Mouse (Mus musculus) CH12.LX (cell line): ENCODE measurements around the gene Slc25a21. TPM values are rescaled to one million over a fixed set of nuclear protein-coding genes. Genes with fewer than 3 reads are reported as not detected.

Experiments used
- DNase-seq: peaks from one replicate; pipeline ENCODE4 v3.0.0-alpha.2; 2013; ENCODE audit errors: extremely low read depth
- H3K27ac ChIP-seq: 2 replicates; pipeline ENCODE4 v1.5.1; 2012; ENCODE audit warnings: low read depth, mild to moderate bottlenecking, control low read depth, moderate library complexity; ENCODE audit not compliant: insufficient read depth
- H3K27me3 ChIP-seq: replicated peaks from 2 replicates; pipeline ENCODE3; 2012; ENCODE audit warnings: inconsistent platforms
- H3K36me3 ChIP-seq, 2 experiments: replicated peaks in 1 of 2; 2 replicates each; pipeline versions ENCODE3 to v1.6.1; 2012; ENCODE audit warnings: inconsistent platforms in 1 of 2, low read length in 1 of 2, mild to moderate bottlenecking in 1 of 2, mixed read lengths in 1 of 2, moderate library complexity in 1 of 2; ENCODE audit not compliant: control insufficient read depth in 1 of 2, insufficient read depth in 1 of 2
- H3K4me1 ChIP-seq, 2 experiments: 2 replicates each; pipeline ENCODE4 v1.6.1; 2012; ENCODE audit warnings: inconsistent platforms in 1 of 2, moderate library complexity in 1 of 2; ENCODE audit not compliant: insufficient read depth in 2 of 2, control insufficient read depth in 1 of 2
- H3K4me2 ChIP-seq: 2 replicates; pipeline ENCODE4 v1.6.1; 2012; ENCODE audit warnings: low read depth, mild to moderate bottlenecking, control low read depth; ENCODE audit not compliant: poor library complexity, insufficient read depth, severe bottlenecking
- H3K4me3 ChIP-seq, 3 experiments: fragments of 150-350 bp in 1 of 3; sonication (generic) in 1 of 3; replicated peaks in 1 of 3; 2 replicates each; pipeline versions ENCODE3 to v1.5.1; 2011 to 2012; ENCODE audit warnings: low read depth in 2 of 3, low read length in 2 of 3, mild to moderate bottlenecking in 2 of 3, moderate library complexity in 2 of 3, control low read depth in 1 of 3, improper control_type of control experiment in 1 of 3, inconsistent platforms in 1 of 3, mixed read lengths in 1 of 3; ENCODE audit not compliant: poor library complexity in 1 of 3
- H3K79me2 ChIP-seq: replicated peaks from 2 replicates; pipeline ENCODE4 v1.6.1; 2012; ENCODE audit warnings: mild to moderate bottlenecking, moderate library complexity; ENCODE audit not compliant: control insufficient read depth, poor library complexity, insufficient read depth, severe bottlenecking; ENCODE audit errors: extremely low read depth
- H3K9ac ChIP-seq: 2 replicates; pipeline ENCODE4 v1.6.1; 2012; ENCODE audit warnings: low read depth, mild to moderate bottlenecking, control low read depth, moderate library complexity; ENCODE audit not compliant: insufficient read depth
- H3K9me3 ChIP-seq: replicated peaks from 2 replicates; pipeline ENCODE3; 2012; ENCODE audit warnings: low read length, inconsistent platforms, mixed read lengths
- CHD1 ChIP-seq: IDR thresholded peaks from 2 replicates; pipeline ENCODE4 v1.6.1; 2012; ENCODE audit warnings: low read depth, low read length, improper control_type of control experiment, inconsistent platforms
- CTCF ChIP-seq, 2 experiments: IDR thresholded peaks in 1 of 2; conservative IDR thresholded peaks in 1 of 2; 2 replicates each; pipeline ENCODE4 v1.5.1; 2011 to 2012; ENCODE audit warnings: low read depth in 2 of 2, low read length in 2 of 2, improper control_type of control experiment in 1 of 2, inconsistent platforms in 1 of 2, mild to moderate bottlenecking in 1 of 2, moderate library complexity in 1 of 2
- ELF1 ChIP-seq: IDR thresholded peaks from 2 replicates; pipeline ENCODE4 v1.6.1; 2014; ENCODE audit warnings: low read depth, mild to moderate bottlenecking, inconsistent platforms, low read length, improper control_type of control experiment
- GABPA ChIP-seq: IDR thresholded peaks from 2 replicates; pipeline ENCODE4 v1.6.1; 2012; ENCODE audit warnings: low read depth, low read length, improper control_type of control experiment, inconsistent platforms; ENCODE audit not compliant: insufficient replicate concordance
- JUN ChIP-seq: IDR thresholded peaks from 2 replicates; pipeline ENCODE4 v1.6.1; 2011; ENCODE audit warnings: low read depth, mild to moderate bottlenecking, low read length, improper control_type of control experiment, moderate library complexity; ENCODE audit not compliant: insufficient read depth
- JUND ChIP-seq: conservative IDR thresholded peaks from 2 replicates; pipeline ENCODE4 v1.6.1; 2011; ENCODE audit warnings: low read depth, low read length, improper control_type of control experiment
- KAT2A ChIP-seq: IDR thresholded peaks from 2 replicates; pipeline ENCODE4 v1.6.1; 2012; ENCODE audit warnings: low read length, improper control_type of control experiment, inconsistent platforms; ENCODE audit not compliant: insufficient replicate concordance
- MAX ChIP-seq: IDR thresholded peaks from 2 replicates; pipeline ENCODE4 v1.6.1; 2011; ENCODE audit warnings: low read length, improper control_type of control experiment
- MEF2A ChIP-seq: IDR thresholded peaks from 2 replicates; pipeline ENCODE4 v1.6.1; 2014; ENCODE audit warnings: low read depth, mild to moderate bottlenecking, inconsistent platforms, low read length, improper control_type of control experiment, borderline replicate concordance
- MYC ChIP-seq: IDR thresholded peaks from 2 replicates; pipeline ENCODE4 v1.6.1; 2011; ENCODE audit warnings: low read depth, mild to moderate bottlenecking, improper control_type of control experiment, low read length
- PAX5 ChIP-seq: IDR thresholded peaks from 2 replicates; pipeline ENCODE4 v1.6.1; 2012; ENCODE audit warnings: low read length, inconsistent platforms, mixed read lengths
- SIN3A ChIP-seq: IDR thresholded peaks from 2 replicates; pipeline ENCODE4 v1.6.1; 2012; ENCODE audit warnings: low read length, improper control_type of control experiment, inconsistent platforms
- TBP ChIP-seq: conservative IDR thresholded peaks from 2 replicates; pipeline ENCODE4 v1.6.1; 2011; ENCODE audit warnings: low read depth, low read length, improper control_type of control experiment
- USF2 ChIP-seq: conservative IDR thresholded peaks from 2 replicates; pipeline ENCODE4 v1.6.1; 2011; ENCODE audit warnings: low read depth, low read length, improper control_type of control experiment
- ZC3H11A ChIP-seq: IDR thresholded peaks from 2 replicates; pipeline ENCODE4 v1.6.1; 2012; ENCODE audit warnings: low read depth, mild to moderate bottlenecking, inconsistent platforms, low read length, improper control_type of control experiment
- ZKSCAN1 ChIP-seq: IDR thresholded peaks from 2 replicates; pipeline ENCODE4 v1.6.1; 2012; ENCODE audit warnings: low read depth, inconsistent platforms, low read length, improper control_type of control experiment, borderline replicate concordance
- ZNF384 ChIP-seq: IDR thresholded peaks from 2 replicates; pipeline ENCODE4 v1.6.1; 2012; ENCODE audit warnings: low read depth, low read length, improper control_type of control experiment, inconsistent platforms
- dilution Hi-C: fragments of 300-500 bp; cut with MboI; formaldehyde crosslinking; loops from 2 replicates; pipeline ENCODE4 v1.14.3; 2020; ENCODE audit warnings: low sequenced_read_pairs; ENCODE audit not compliant: extremely low pct_unique_long_range_greater_than_20kb, extremely low pct_ligation_motif_present
- in situ Hi-C: fragments of 300-500 bp; cut with MboI; formaldehyde crosslinking; loops from 3 replicates; pipeline ENCODE4 v1.14.3; 2019; ENCODE audit warnings: low sequenced_read_pairs, low pct_ligation_motif_present, low pct_unique_long_range_greater_than_20kb, mixed read lengths
- polyA plus RNA-seq: library from polyadenylated mRNA; unstranded; fragments of >175 nt; gene quantifications from 2 replicates; pipeline ENCODE4 v1.2.1, GENCODE M21; 2012; ENCODE audit warnings: low read depth; ENCODE audit not compliant: insufficient read length
- total RNA-seq, 2 experiments: library from RNA; depleted of rRNA; stranded (reverse); fragments of 300-350 nt in 1 of 2; fragments of >200 nt in 1 of 2; gene quantifications; 2 replicates each; pipeline ENCODE4 v1.2.3; 2012 to 2014

Gene Slc25a21
- total and polyA plus RNA-seq, 3 experiments = not detected

DNA sequence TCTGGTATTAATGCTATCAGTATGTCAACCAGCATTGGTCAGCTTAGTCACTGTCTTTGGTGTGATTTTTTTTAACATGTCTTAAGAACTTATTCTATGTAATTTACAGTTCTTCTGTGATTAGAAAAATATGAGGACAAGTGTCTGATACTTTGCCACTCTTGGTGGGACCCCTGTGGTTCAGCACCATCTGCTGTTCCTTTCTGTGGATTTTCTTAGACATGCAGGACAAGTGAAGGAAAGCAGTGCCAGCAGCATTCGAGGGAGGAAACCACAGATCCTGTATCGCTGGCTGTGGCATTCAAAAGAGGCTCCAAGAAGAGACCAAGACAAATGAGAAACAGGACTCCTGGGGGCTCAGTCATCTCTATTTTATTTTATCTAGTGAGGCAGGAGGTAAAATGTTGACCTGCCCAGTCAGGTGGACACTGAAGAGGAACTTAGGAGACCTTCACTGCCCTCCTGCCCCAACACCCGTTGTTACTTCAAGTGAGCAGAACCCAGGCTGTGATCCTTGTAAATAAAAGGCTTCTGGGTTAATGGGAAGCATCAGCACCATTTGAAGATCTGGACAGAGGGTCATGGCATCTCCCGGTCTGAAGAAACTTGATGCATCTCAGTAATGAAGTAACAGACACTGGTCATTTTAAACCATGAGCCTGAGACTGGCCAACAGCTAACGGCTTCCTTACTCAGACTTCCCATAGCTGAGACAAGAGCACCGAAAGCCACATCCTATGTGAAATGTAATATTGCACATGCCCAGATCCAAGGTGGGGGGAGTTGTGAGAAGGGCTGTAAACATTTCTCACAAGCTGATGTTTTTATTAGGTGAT, 306.2 kb downstream of the Slc25a21 start:
- in situ Hi-C loops = no loop called here
- Histone ChIP-seq H3K79me2 (no peaks in the 10 kb centered on the region), H3K36me3 (no peaks in the 10 kb centered on the region), H3K4me3 (no peak overlapping the region), H3K27ac (no peak overlapping the region)
- TF ChIP-seq GABPA = no peak
- TF ChIP-seq CHD1 = no peak
- no peak for TF ChIP-seq SIN3A
- no peak for TF ChIP-seq MAX
- TF ChIP-seq TBP = no peak
- TF ChIP-seq USF2 = no peak
- TF ChIP-seq ZKSCAN1 = no peak
- TF ChIP-seq ZC3H11A = no peak
- TF ChIP-seq KAT2A = no peak
- no peak for TF ChIP-seq CTCF (conservative IDR thresholded peaks at IDR 0.05 in 1 of 2, IDR thresholded peaks at IDR 0.05 in 1 of 2; ENCODE audit: low read depth in 2 of 2, low read length in 2 of 2)
- TF ChIP-seq JUN = no peak
- no peak for TF ChIP-seq MYC
- TF ChIP-seq JUND = no peak
- TF ChIP-seq, all 38 proteins: peak for 0
- Histone ChIP-seq H3K9ac (no peak overlapping the region), H3K27me3 (no peaks in the 10 kb centered on the region), H3K4me1 (peaks cover 0 to 4% of the 10 kb centered on the region in 2 experiments; a peak in 1 of 4 replicates), H3K9me3 (no peaks in the 10 kb centered on the region), H3K4me2 (no peak overlapping the region)
- no peak for DNase-seq
- dilution Hi-C loops = no loop called here

DNA sequence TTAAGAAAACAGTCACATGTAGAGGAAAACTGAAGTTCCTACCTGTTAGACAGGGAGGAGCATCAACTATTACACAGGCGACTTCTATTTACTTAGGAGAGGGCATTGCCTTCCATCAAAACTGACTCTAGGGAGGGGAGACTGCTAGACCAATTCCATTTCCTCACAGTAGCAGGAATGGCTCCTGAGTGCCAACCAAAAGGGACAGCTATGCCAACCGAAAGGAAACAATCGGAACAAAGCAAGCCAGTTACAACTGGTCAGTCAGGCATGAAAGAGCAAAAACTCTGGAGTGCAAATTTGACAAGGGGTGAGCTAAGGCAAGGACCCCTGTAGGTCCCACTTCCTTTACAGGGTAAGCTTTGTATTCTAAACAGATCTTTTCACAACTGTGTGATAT, 319.5 kb downstream of the Slc25a21 start:
- no peaks in the 10 kb centered on the region for H3K4me1 ChIP-seq
- H3K79me2 ChIP-seq = no peaks in the 10 kb centered on the region
- DNase-seq = no peak
- no peaks in the 10 kb centered on the region for H3K36me3 ChIP-seq
- no peaks in the 10 kb centered on the region for H3K9me3 ChIP-seq
- dilution Hi-C loops = no loop called here
- H3K27me3 ChIP-seq = no peaks in the 10 kb centered on the region
- H3K9ac ChIP-seq = no peak overlapping the region
- H3K4me2 ChIP-seq = no peak overlapping the region
- no peak overlapping the region for H3K4me3 ChIP-seq
- no peak overlapping the region for H3K27ac ChIP-seq
- in situ Hi-C loops = no loop called here
- TF ChIP-seq MEF2A (no peak), TBP (no peak), MYC (no peak), PAX5 (no peak), ZNF384 (no peak), JUND (no peak), ELF1 (no peak)
